Mouse (Mus musculus): ENCODE results near the gene Cdkl4.

- TF ChIP-seq CTCF (IDR thresholded peaks at IDR 0.05; ENCODE audit: low read depth, low read length) (no peak), TAL1 (conservative IDR thresholded peaks at IDR 0.05; ENCODE audit: low read depth, low read length) (no peak), GATA1 (IDR thresholded peaks at IDR 0.05; ENCODE audit: borderline replicate concordance, low read length) (no peak), POLR2AphosphoS5 (IDR thresholded peaks at IDR 0.05; ENCODE audit: insufficient replicate concordance, low read depth, low read length) (no peak), GATA2 (IDR thresholded peaks at IDR 0.05; ENCODE audit: borderline replicate concordance, low read depth, low read length) (no peak)
Observed at GRCm38 (mm10) chr17:80493891-80494290, 83.7 kb downstream of the Cdkl4 start.
